In the genomic region with DNA sequence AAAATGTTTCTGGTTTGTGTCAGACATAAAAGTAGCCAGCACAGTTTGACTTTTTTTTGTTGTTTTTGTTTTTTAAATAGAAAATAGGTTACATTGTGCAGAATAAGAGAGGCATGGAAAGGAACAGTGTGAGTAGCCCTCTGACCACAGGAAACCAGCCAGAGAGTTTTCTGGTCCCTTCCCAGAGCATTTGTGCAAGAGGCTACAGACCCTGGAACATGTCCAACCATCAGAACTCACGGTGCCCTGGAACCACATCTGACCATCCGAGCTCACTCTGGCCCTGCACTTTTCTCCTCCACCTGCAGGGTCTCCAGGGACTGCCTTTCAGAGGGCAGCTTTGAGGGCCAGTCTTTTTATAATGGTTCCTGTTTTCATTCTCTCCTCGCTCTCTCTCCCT, we compare ENCODE assay signal across 10 mouse cellular contexts. TPM values are rescaled to one million over a fixed set of nuclear protein-coding genes. Genes with fewer than 3 reads are reported as not detected.
DNase-seq lines count a peak whose midpoint lies in the region; ATAC-seq and TF ChIP-seq lines count a peak whose summit lies in the region.
"Had no signal": no experiment of that assay in that cellular context is flagged by ENCODE, and none has a peak within 500 bp of the region (broad histone marks: within the 10 kb centered on the region; RNA-seq: fewer than 3 reads in every experiment).

No protein-coding gene starts in this region.

- H3K4me3 ChIP-seq in intestine, postnatal 0 days (ENCODE audit: low read depth, low read length): no peak overlapping the region
- H3K4me3 ChIP-seq in intestine, embryonic 15.5 days (replicated peaks): no peak overlapping the region
- H3K4me3 ChIP-seq in lung, postnatal 0 days (ENCODE audit: low read depth, low read length): no peak overlapping the region
- H3K4me3 ChIP-seq in stomach, postnatal 0 days (ENCODE audit: low read depth, low read length): no peak overlapping the region
- H3K4me3 ChIP-seq: liver, embryonic 13.5 days; megakaryocyte, embryonic 14.5 days had no signal

- TF ChIP-seq CTCF in intestine, postnatal 0 days (IDR thresholded peaks at IDR 0.05; ENCODE audit: low read depth): peak; percentile 22
- peak; percentile 15; the same call in 1 of the 2 replicates for TF ChIP-seq CTCF in lung, postnatal 0 days (IDR thresholded peaks at IDR 0.05)
- TF ChIP-seq CTCF in stomach, postnatal 0 days (IDR thresholded peaks at IDR 0.05; ENCODE audit: low read depth): 0 out of 2 replicates have a peak, but pooled peaks have one; percentile 6

- 66% methylated on average over 3 of the region's 3 CpGs for WGBS in intestine, postnatal 0 days
- 63% methylated on average over 3 of the region's 3 CpGs for WGBS in intestine, embryonic 15.5 days
- WGBS in lung, postnatal 0 days: 72% methylated on average over 3 of the region's 3 CpGs
- 76% methylated on average over 3 of the region's 3 CpGs for WGBS in stomach, postnatal 0 days

- H3K9me3 ChIP-seq in intestine, postnatal 0 days (ENCODE audit: control insufficient read depth): no peaks in the 10 kb centered on the region
- H3K9me3 ChIP-seq in intestine, embryonic 15.5 days: no peaks in the 10 kb centered on the region
- no peaks in the 10 kb centered on the region for H3K9me3 ChIP-seq in lung, postnatal 0 days (ENCODE audit: low read length)
- H3K9me3 ChIP-seq in stomach, postnatal 0 days (ENCODE audit: control insufficient read depth, low read length): no peaks in the 10 kb centered on the region
- H3K9me3 ChIP-seq: liver, embryonic 13.5 days; megakaryocyte, embryonic 14.5 days had no signal

- no peaks in the 10 kb centered on the region for H3K4me1 ChIP-seq in intestine, postnatal 0 days (replicated peaks; ENCODE audit: control insufficient read depth, insufficient read depth, low read length)
- H3K4me1 ChIP-seq in intestine, embryonic 15.5 days (replicated peaks): no peaks in the 10 kb centered on the region
- H3K4me1 ChIP-seq in lung, postnatal 0 days (ENCODE audit: insufficient read depth, low read depth, low read length): no peaks in the 10 kb centered on the region
- no peaks in the 10 kb centered on the region for H3K4me1 ChIP-seq in stomach, postnatal 0 days (replicated peaks; ENCODE audit: control insufficient read depth, insufficient read depth)
- H3K4me1 ChIP-seq: liver, embryonic 13.5 days; megakaryocyte, embryonic 14.5 days had no signal

- no peak overlapping the region for H3K27ac ChIP-seq in intestine, postnatal 0 days (ENCODE audit: low read depth, low read length)
- no peak overlapping the region for H3K27ac ChIP-seq in intestine, embryonic 15.5 days
- H3K27ac ChIP-seq in lung, postnatal 0 days (ENCODE audit: low read length): no peak overlapping the region
- no peak overlapping the region for H3K27ac ChIP-seq in stomach, postnatal 0 days (replicated peaks)
- H3K27ac ChIP-seq: liver, embryonic 13.5 days had no signal

- no peak for ATAC-seq in intestine, postnatal 0 days
- ATAC-seq in intestine, embryonic 15.5 days: no peak
- no peak for ATAC-seq in lung, postnatal 0 days
- no peak for ATAC-seq in stomach, postnatal 0 days (ENCODE audit: low FRiP score, low TSS enrichment)

- no peak for DNase-seq in lung, postnatal 0 days (ENCODE audit: low spot score)
- no peak for DNase-seq in lung, postnatal 14 days
- DNase-seq in adipocyte (ENCODE audit: low spot score): peak; percentile 57
- DNase-seq in stomach, postnatal 0 days (ENCODE audit: low spot score): no peak
- no peak for DNase-seq in thymus, postnatal 14 days
- DNase-seq: heart, postnatal 14 days; liver, embryonic 13.5 days had no signal

- TF ChIP-seq EP300 in lung, postnatal 0 days (IDR thresholded peaks at IDR 0.05): no peak
- TF ChIP-seq EP300 in stomach, postnatal 0 days (optimal IDR thresholded peaks at IDR 0.05): no peak

- no peak overlapping the region for H3K9ac ChIP-seq in intestine, postnatal 0 days (ENCODE audit: low read depth, low read length)
- H3K9ac ChIP-seq in intestine, embryonic 15.5 days: no peak overlapping the region
- H3K9ac ChIP-seq in lung, postnatal 0 days (replicated peaks; ENCODE audit: low read depth): no peak overlapping the region
- no peak overlapping the region for H3K9ac ChIP-seq in stomach, postnatal 0 days (ENCODE audit: low read length)
- H3K9ac ChIP-seq: liver, embryonic 13.5 days had no signal

- no peak overlapping the region for H3K4me2 ChIP-seq in intestine, postnatal 0 days (replicated peaks; ENCODE audit: low read depth)
- no peak overlapping the region for H3K4me2 ChIP-seq in intestine, embryonic 15.5 days (replicated peaks)
- H3K4me2 ChIP-seq in lung, postnatal 0 days (replicated peaks; ENCODE audit: low read depth, low read length): no peak overlapping the region
- H3K4me2 ChIP-seq in stomach, postnatal 0 days (replicated peaks; ENCODE audit: low read depth): no peak overlapping the region
- H3K4me2 ChIP-seq: liver, embryonic 13.5 days had no signal

- H3K36me3 ChIP-seq in intestine, postnatal 0 days (ENCODE audit: control insufficient read depth, insufficient read depth): peaks cover 88% of the 10 kb centered on the region
- H3K36me3 ChIP-seq in intestine, embryonic 15.5 days: peaks cover 62% of the 10 kb centered on the region
- H3K36me3 ChIP-seq in lung, postnatal 0 days (ENCODE audit: insufficient read depth, low read length): peaks cover 62% of the 10 kb centered on the region
- H3K36me3 ChIP-seq in stomach, postnatal 0 days (ENCODE audit: control insufficient read depth, insufficient read depth, low read length): peaks cover 10% of the 10 kb centered on the region

- H3K27me3 ChIP-seq in intestine, postnatal 0 days (replicated peaks; ENCODE audit: control insufficient read depth, insufficient read depth, low read length): no peaks in the 10 kb centered on the region
- no peaks in the 10 kb centered on the region for H3K27me3 ChIP-seq in intestine, embryonic 15.5 days (replicated peaks)
- H3K27me3 ChIP-seq in lung, postnatal 0 days (replicated peaks; ENCODE audit: insufficient read depth, low read length): no peaks in the 10 kb centered on the region
- H3K27me3 ChIP-seq in stomach, postnatal 0 days (ENCODE audit: control insufficient read depth, insufficient read depth, low read length): no peaks in the 10 kb centered on the region
- H3K27me3 ChIP-seq: liver, embryonic 13.5 days; megakaryocyte, embryonic 14.5 days had no signal

RNA-seq across cellular contexts. Expression of a gene that starts 21.9 kb away (rescaled TPM):
- polyA plus RNA-seq in intestine, postnatal 0 days (2015; fragmentation: Nextera tagmentation; extraction: Ambion mirVana): 4.3 and 4.9 TPM in 2 replicates
- polyA plus RNA-seq in intestine, embryonic 15.5 days (2015; fragmentation: Nextera tagmentation; extraction: Ambion mirVana): 9.1 and 9.6 TPM in 2 replicates
- polyA plus RNA-seq in lung, postnatal 0 days (2015; fragmentation: Nextera tagmentation; extraction: Ambion mirVana): 6.9 and 8.5 TPM in 2 replicates
- 3.9 and 4.2 TPM in 2 replicates for polyA plus RNA-seq in stomach, postnatal 0 days (2015; fragmentation: Nextera tagmentation; extraction: Ambion mirVana)

RNA-seq across cellular contexts. Expression of a gene that starts 27.1 kb away (rescaled TPM):
- 0.08 and 0.20 TPM in 2 replicates for polyA plus RNA-seq in intestine, postnatal 0 days (2015; fragmentation: Nextera tagmentation; extraction: Ambion mirVana)
- polyA plus RNA-seq in intestine, embryonic 15.5 days (2015; fragmentation: Nextera tagmentation; extraction: Ambion mirVana): 0.25 and 0.54 TPM in 2 replicates
- 1.2 and 1.8 TPM in 2 replicates for polyA plus RNA-seq in lung, postnatal 0 days (2015; fragmentation: Nextera tagmentation; extraction: Ambion mirVana)
- 0.11 and 0.15 TPM in 2 replicates for polyA plus RNA-seq in stomach, postnatal 0 days (2015; fragmentation: Nextera tagmentation; extraction: Ambion mirVana)

RNA-seq across cellular contexts. Expression of a gene that starts 42.0 kb away (rescaled TPM):
- 4.3 TPM in 2 replicates for polyA plus RNA-seq in intestine, postnatal 0 days (2015; fragmentation: Nextera tagmentation; extraction: Ambion mirVana)
- polyA plus RNA-seq in intestine, embryonic 15.5 days (2015; fragmentation: Nextera tagmentation; extraction: Ambion mirVana): 6.9 and 7.2 TPM in 2 replicates
- polyA plus RNA-seq in lung, postnatal 0 days (2015; fragmentation: Nextera tagmentation; extraction: Ambion mirVana): 5.7 and 6.6 TPM in 2 replicates
- polyA plus RNA-seq in stomach, postnatal 0 days (2015; fragmentation: Nextera tagmentation; extraction: Ambion mirVana): 4.8 and 5.1 TPM in 2 replicates
